Mouse (Mus musculus) adrenal gland (tissue): ENCODE data around the gene Ctxn1.

ENCODE experiments used
- intact Hi-C: fragments of 180-260 bp; cut with DNase I; formaldehyde crosslinking; loops from one replicate; pipeline ENCODE4 v1.15.1; 2025
- long read RNA-seq, 2 experiments: library from polyadenylated mRNA; unstranded; transcript quantifications; one replicate each; pipeline ENCODE4 v2.0.0; 2020; ENCODE audit warnings: borderline replicate concordance in 1 of 2; ENCODE audit not compliant: insufficient replicate concordance in 1 of 2

The Ctxn1 gene
- long read RNA-seq, experiment 1, transcript Ctxn1-201 (2 exons, 1,212 nt), result major isoform, 11 of 14 reads
- long read RNA-seq, experiment 1, partial matches to known transcripts, result 3 of 14 reads
- long read RNA-seq, experiment 1, other reads (novel, unspliced or antisense), result 0 of 14 reads
- long read RNA-seq, experiment 2, partial matches to known transcripts, result 1 of 5 reads
- long read RNA-seq, experiment 2, other reads (novel, unspliced or antisense), result 0 of 5 reads

DNA sequence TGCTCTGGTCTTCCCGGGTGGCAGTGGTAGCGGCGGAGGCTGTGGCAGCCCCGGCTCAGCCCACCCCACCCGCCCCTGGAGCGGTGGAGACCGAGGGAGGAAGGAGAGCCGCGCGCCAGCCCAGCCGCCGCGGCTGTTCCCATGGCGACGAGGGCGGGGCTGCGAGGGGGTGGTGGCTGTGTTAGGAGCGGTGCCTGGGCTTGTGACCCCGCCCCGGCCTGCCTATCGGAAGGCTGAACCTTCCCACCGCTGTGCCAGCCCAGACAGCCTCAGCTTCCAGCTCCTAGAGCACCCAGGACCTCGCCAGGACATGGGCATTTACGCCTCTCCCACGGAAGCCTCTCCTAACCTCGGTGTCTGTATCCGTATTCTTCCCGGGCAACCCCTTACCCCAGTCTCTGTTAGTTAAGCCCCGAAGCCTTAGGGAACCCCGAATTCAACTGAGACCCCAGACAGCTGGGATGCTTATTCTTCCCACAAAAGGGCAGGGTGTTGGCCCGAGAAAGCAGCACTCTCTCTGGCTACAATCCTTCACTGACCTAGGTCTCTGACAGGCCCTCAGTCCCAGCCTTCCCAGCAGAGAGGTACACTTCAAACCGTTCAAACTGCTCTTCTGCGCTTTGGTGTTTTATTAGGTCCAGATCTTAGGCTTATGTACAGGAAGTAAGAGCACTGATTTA, at the start of gene Ctxn1:
Gene Ctxn1, minus strand, starts transcription at position 150 of the 680 bp plus-strand sequence.
- intact Hi-C loops, result loop anchor here (1.0 to 10.0 kb wide), 4 partner anchors 15 to 416 kb away; no protein-coding TSS in a partner anchor

DNA sequence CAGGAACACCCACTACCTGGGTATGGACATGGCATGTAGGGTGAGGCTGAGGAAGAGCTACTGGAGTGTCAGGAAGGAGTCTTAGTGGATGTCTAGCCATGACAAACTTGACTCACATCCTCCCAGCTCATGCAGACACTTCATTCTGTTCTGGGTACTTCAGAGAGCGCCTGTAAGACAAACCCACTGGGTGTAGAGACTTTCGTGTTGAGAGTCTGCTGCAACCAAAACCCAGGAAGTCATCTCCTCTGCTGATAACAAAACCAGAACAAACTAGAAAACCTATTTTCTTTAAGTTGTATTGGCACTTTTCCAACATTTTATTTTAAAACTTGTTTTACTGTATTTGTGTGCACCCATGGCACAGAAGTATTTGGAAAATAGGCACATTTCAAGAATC, 46.8 kb upstream of the Ctxn1 start:
- intact Hi-C loops, result no loop called here

DNA sequence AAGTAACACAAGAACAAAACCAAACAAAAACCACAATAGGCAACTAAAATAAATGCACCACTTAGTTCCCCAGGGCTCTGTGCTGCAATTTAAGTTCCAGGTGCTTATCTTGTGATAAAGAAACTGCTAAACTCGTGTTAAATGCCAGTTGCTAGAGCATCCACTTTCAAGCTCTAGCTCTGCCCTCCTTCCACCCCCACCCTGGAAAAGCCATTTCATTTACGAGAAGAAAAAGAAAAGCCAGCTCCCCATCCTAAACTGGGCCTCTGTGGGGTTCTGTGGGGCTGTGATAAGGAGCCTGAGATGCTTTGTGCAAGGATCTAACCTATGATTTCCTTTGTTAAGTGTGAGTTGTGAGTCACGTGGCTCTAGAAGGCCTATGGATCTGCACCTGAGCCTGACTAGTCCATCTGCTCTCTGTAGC, 45.1 kb upstream of the Ctxn1 start:
- intact Hi-C loops, result no loop called here

GRCm38 (mm10) chr8:4297822-4298221, 38.7 kb upstream of the Ctxn1 start:
- intact Hi-C loops, result no loop called here

DNA sequence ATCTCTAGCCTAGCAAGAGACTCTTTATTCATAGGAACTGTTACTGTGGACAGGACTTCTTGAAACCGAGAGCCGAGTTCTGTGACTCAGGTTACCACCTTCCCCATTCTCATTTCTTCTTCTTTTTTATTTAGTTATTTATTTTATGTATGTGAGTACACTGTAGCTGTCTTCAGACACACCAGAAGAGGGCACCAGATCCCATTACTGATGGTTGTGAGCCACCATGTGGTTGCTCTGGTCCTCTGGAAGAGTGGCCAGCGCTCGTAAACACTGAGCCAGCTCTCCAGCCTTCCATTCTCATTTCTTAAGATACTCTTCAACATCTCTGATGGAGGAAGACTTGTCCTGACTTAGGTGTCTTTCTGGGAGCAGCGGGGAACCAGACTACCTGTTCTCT, 33.7 kb upstream of the Ctxn1 start:
- intact Hi-C loops, result no loop called here

DNA sequence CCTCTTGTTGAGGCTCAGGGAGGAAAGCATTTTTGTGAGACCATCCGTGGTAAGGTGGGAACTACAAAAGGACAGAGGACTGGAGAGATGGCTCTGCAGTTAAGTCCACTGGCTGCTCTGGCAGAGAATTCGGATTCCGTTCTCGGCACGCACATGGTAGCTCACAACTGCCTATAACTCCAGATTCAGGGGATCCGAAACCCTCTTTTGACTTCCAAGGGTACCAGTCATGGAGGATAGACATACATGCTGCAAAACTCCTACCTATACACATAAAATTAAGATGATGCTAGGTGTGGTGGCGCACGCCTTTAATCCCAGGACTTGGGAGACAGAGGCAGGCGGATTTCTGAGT, 17.0 kb upstream of the Ctxn1 start:
- intact Hi-C loops, result loop anchor here (5.0 kb wide), 1 partner anchor 46 kb away; no protein-coding TSS in a partner anchor

DNA sequence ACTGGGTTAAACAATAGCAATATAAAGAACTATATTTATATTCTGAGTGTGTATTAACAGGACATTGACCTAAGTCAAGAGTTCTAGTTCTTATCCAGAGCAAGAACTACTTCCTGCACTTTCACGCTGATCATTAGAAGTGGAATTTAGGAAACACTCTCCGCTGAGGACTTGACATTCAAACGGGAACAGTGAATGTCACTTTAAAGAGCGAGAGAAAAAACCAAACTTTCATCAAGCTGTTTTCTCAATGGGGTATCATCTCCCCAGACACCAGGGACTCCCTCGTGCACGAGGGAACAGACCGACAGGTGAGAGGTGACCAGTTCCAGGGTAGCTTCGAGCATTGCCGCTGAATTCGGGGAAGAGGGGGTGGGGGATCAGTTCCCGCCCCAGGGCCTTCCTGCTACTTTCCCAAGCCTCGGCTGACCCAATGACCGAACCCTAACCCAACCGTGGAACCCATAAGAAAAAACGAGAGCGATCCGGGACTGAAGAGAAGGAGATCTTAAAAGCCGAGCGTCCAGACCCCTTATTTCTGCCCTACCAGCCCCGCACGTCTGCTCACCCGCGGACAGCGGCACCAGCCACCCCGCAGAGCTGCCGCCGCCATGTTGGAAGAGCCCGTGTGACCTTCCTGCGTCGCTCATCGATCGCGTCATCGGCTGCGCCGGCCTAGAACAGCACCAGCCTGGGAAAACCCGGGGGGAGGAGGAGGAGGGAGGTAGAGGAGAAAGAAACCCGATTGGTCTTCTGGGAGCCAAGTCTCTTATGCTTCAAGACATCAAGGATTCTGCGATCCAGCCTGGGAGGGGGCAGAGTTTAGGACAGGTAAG, 16.4 kb upstream of the Ctxn1 start, which contains the start of gene Timm44:
Gene Timm44, minus strand, starts transcription at position 639 of the 836 bp plus-strand sequence.
- intact Hi-C loops, result loop anchor here (5.0 kb wide), 1 partner anchor 47 kb away; no protein-coding TSS in a partner anchor

DNA sequence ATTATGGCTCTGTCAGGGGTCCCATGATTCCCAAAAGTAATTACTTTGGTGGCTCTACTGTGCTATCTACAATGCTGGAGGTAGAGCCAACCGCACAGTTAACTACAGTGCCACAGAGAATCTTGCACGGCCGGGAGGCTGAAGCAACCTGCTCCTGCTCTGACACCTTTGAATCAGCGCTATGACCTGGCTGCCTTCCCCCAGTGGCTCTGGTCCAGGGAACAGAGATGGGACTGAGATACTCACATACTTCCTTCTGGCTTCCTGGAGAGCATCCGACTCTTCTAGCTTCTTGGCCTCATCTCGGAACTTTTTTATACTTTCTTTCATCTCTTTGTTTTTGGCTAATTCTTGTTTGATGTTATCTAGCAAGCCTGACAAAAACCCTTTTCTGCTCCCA, 10.5 kb upstream of the Ctxn1 start:
- intact Hi-C loops, result loop anchor here (10.0 kb wide), 1 partner anchor 245 kb away; no protein-coding TSS in a partner anchor

DNA sequence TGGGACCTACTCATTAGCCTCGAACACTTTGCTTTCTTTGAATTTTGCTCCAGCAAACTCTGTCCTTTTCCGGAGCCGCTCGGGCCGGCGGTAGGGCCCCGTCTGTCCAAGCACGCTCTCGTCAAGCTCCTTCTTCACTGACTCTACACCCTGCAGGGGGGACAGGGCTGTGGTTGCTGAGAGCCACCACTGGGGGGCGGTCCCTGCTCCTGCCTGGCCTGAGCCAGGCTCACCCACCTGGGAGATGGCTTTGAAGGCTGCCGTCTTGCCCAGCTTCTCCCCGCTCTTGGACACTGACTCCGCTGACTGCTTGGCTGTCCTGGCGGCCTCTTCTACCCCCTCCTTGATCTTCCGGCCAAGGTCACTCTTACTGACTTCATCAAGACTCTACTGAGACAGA, 8.6 kb upstream of the Ctxn1 start:
- intact Hi-C loops, result loop anchor here (10.0 kb wide), 1 partner anchor 247 kb away; no protein-coding TSS in a partner anchor

- intact Hi-C loops, result loop anchor here (10.0 kb wide), 1 partner anchor 249 kb away; no protein-coding TSS in a partner anchor
Measured at GRCm38 (mm10) chr8:4265160-4265914, 6.3 kb upstream of the Ctxn1 start.

DNA sequence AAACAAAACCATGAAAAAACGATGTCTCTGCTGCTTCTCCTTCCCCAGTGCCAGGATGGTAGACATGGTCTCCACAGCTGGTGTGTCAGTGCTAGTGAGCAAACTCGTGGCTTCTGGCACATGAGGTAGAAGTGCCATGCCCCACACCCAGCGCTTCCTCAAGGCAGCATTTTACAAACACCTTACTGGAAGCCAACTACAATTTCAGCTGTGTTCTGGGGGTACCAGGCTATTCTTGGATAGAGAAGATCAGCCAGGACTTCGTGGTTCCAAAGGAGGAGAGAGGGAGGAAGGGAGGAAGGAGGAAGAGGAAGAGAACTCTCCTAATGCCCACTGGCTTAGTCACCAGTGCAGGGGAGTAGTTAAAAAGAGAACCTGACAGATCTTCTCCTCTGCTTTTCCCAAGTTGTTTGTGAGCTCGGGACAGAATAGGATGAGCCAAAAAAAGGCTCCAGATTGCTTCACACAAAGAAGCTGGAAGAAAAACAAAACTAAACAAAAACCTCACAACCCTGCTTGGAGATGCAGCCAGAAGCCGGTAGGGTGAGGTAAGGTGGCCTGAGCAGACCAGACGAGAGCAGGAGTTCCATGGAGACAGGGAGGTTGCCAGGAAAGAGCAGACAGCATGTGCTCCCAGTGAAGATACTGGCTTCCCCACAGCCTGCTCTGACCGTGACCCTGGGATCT, 4.2 kb upstream of the Ctxn1 start:
- intact Hi-C loops, result loop anchor here (10.0 kb wide), 1 partner anchor 252 kb away; no protein-coding TSS in a partner anchor

DNA sequence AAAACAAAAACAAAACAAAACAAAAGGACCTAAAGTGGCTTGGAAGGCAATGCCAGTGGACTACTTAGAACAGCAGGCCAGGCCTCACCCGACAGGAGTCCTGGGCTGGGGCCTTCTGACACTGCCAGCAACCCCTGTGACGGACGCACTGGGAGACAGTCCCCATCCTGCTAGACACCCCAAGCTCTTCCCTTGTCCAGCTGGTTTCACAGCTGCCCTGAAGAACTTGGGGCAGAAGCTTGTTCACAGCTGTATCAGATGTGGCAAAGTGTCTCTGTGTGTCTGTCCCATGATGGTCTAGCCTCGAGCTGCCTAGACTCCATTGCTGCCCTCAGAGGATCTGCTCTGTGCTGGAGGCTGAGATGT, 714 bp upstream of the Ctxn1 start:
- intact Hi-C loops, result loop anchor here (1.0 to 10.0 kb wide), 5 partner anchors 15 to 415 kb away; no protein-coding TSS in a partner anchor

DNA sequence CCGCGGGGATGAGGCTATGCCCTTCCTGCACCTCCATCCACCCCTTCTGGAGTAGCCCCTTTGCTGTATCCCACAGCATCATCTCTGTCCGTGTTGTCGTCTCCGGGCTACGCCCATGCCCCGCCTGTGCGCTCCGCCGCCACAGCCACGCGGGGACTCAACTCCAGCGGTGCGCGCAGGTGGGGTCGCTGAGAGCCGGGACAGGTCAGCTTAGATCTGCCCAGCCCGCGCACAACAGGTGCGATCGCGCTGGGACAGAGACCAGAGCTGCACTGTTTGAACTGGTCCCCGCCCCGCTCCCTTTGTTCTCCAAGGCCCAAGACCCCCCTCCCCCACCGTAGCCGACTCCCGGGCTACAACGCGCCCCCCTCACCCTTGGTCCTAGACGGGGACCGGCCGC, 396 bp downstream of the Ctxn1 start:
- intact Hi-C loops, result loop anchor here (1.0 to 10.0 kb wide), 4 partner anchors 16 to 416 kb away; no protein-coding TSS in a partner anchor

GRCm38 (mm10) chr8:4258233-4258632, 841 bp downstream of the Ctxn1 start:
- intact Hi-C loops, result loop anchor here (5.0 to 10.0 kb wide), 3 partner anchors 66 to 417 kb away; no protein-coding TSS in a partner anchor

DNA sequence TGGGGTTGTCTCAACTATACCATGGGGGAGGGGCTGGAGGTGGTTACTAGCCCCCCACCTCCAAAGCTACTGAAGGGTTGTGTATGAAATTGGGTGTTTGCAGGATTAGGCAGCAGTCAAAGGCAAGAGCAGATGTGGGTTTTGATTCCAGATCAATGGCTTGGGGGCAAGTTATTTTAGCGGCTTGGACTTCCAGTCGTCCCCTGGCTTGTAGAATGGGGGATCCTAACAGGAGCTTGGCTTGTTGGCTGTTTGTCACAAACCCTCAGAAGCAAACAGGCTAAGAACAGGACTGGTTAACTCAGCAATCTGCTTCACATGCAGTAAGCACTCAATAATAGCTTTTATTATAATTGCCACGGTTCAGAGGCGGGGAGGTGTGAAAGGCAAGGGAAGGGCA, 1.7 kb downstream of the Ctxn1 start:
- intact Hi-C loops, result loop anchor here (5.0 to 10.0 kb wide), 3 partner anchors 65 to 417 kb away; no protein-coding TSS in a partner anchor

- intact Hi-C loops, result loop anchor here (5.0 to 10.0 kb wide), 3 partner anchors 65 to 418 kb away; no protein-coding TSS in a partner anchor
Measured at GRCm38 (mm10) chr8:4256911-4257310, 2.2 kb downstream of the Ctxn1 start.

DNA sequence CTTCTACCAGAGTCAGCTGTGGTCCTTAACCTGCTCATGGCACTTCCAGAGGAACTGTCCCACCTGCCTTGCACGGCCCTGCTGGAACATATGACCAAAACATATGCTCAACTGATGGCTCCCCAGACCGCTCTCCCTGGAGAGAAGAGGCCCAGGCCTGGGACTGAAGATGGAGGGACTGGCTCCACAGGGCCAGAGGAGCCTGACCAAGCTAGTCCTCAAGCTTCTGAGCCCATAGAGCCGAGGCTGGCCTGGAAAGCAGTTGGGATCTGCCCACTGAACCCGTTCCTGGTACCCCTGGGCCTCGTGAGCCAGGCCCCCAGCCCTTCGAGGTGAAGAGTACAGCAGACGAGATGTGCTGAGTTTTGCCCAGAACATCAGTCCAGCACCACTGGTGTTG, 3.6 kb downstream of the Ctxn1 start:
- intact Hi-C loops, result loop anchor here (5.0 to 10.0 kb wide), 3 partner anchors 63 to 419 kb away; no protein-coding TSS in a partner anchor

DNA sequence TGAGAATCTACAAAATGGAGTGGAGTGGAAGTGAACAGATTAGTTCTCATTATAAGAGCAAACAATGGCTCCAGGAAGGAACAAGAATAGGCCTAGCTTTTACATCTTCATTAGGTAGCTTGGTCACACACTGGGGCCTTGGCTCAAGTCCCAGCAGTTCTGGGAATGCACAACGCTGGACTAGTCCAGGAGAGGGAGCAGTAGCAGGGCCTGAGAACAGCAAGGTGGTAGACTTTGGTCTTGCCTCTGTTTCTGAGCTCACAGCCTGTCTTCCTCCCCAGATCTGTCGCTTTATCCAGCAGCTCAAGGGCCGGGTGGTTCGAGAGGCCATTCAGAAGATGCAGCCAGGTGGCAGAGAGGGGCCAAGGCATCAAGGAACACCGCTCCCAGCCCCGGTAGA, 5.1 kb downstream of the Ctxn1 start:
- intact Hi-C loops, result loop anchor here (5.0 to 10.0 kb wide), 2 partner anchors 68 to 421 kb away; no protein-coding TSS in a partner anchor
